Mouse (Mus musculus) liver, adult 2 months (tissue): ENCODE measurements around the gene Diexf.

ENCODE experiments used
- CTCF ChIP-seq: fragments of 200-500 bp; IDR thresholded peaks from 2 replicates; pipeline ENCODE4 v1.5.1; 2011; ENCODE audit warnings: low read depth, low read length, control low read depth
- POLR2A ChIP-seq: fragments of 200-500 bp; IDR thresholded peaks from 2 replicates; pipeline ENCODE4 v1.6.1; 2011; ENCODE audit warnings: low read length, control low read depth; ENCODE audit not compliant: insufficient read depth; ENCODE audit errors: extremely low read depth

- TF ChIP-seq CTCF: no peak
- no peak for TF ChIP-seq POLR2A
Measured at GRCm38 (mm10) chr1:193122793-193123192, 7.3 kb downstream of the Diexf start.
